Comparison of ENCODE assay signal across 21 mouse cellular contexts in the genomic region with DNA sequence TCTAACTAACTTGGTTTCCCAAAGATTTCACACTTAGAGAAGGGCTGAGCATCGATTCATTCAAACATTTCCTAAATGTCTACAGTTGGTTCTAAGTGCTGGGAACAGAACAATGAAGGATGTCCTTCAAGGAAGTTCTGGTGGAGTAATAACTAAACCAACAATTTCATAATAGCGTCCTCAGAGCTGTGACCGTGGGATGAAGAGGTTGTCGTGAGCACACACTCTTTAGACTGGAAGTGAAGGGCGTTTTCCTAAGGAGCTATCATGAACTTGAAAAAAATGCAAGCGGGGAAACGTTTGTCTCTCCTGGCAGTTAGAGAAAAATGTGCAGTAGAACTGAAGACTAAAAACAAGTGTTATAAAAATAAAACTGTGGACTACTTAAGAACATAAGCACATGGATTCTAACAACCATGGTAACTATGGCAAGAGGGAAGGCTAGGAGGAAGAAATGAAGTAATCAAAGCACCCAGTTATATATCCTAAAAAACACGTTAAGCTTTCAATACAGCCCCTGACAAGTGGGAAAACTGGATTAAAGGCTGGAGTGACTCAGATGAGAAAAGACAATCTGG.
"Had no signal": no experiment of that assay in that cellular context is flagged by ENCODE, and none has a peak within 500 bp of the region (broad histone marks: within the 10 kb centered on the region; RNA-seq: fewer than 3 reads in every experiment).

No protein-coding gene starts in this region.

- H3K4me2 ChIP-seq: limb, embryonic 12.5 days; limb, embryonic 15.5 days; liver, embryonic 11.5 days; lung, embryonic 15.5 days; midbrain, embryonic 12.5 days; midbrain, embryonic 15.5 days; neural tube, embryonic 12.5 days had no signal

- H3K27me3 ChIP-seq: limb, embryonic 12.5 days; limb, embryonic 15.5 days; lung, embryonic 15.5 days; midbrain, embryonic 12.5 days; midbrain, embryonic 15.5 days; neural tube, embryonic 12.5 days had no signal

- H3K9ac ChIP-seq: limb, embryonic 12.5 days; limb, embryonic 15.5 days; liver, embryonic 14.5 days; liver, postnatal 0 days; lung, embryonic 15.5 days; midbrain, embryonic 12.5 days; midbrain, embryonic 15.5 days; neural tube, embryonic 12.5 days had no signal

- H3K27ac ChIP-seq: layer of hippocampus, adult 2 months; limb, embryonic 12.5 days; limb, embryonic 15.5 days; liver, embryonic 14.5 days; lung, embryonic 15.5 days; midbrain, embryonic 12.5 days; midbrain, embryonic 15.5 days; neural tube, embryonic 12.5 days had no signal

- ATAC-seq: inflammation-experienced regulatory T-cells, adult 6 months; intestine, embryonic 16.5 days; liver, postnatal 0 days; midbrain, embryonic 15.5 days had no signal

- H3K9me3 ChIP-seq: limb, embryonic 12.5 days; limb, embryonic 15.5 days; lung, embryonic 15.5 days; midbrain, embryonic 12.5 days; midbrain, embryonic 15.5 days; neural tube, embryonic 12.5 days had no signal

- DNase-seq: kidney, adult 18-20 months; kidney, adult 9 months; kidney, postnatal 14 days; kidney, postnatal 4 days; layer of hippocampus, adult 9-11 months; left cerebral cortex, postnatal 4 days; liver, postnatal 0 days; retina, postnatal 1 day; thymus, adult 18-20 months; thymus, postnatal 36 days had no signal

- H3K4me1 ChIP-seq: limb, embryonic 12.5 days; limb, embryonic 15.5 days; lung, embryonic 15.5 days; midbrain, embryonic 12.5 days; midbrain, embryonic 15.5 days; neural tube, embryonic 12.5 days had no signal

- H3K4me3 ChIP-seq: layer of hippocampus, adult 2 months; limb, embryonic 12.5 days; limb, embryonic 15.5 days; lung, embryonic 15.5 days; midbrain, embryonic 12.5 days; midbrain, embryonic 15.5 days; neural tube, embryonic 12.5 days had no signal
